Mouse (Mus musculus) limb, embryonic 13.5 days (tissue): Measurements from ENCODE around the gene Lrrtm3. TPM values are rescaled to one million over a fixed set of nuclear protein-coding genes. Genes with fewer than 3 reads are reported as not detected.
A peak's percentile ranks its signal among the peaks of the same experiment; 100 is the strongest.

Source experiments
- ATAC-seq: fragments of 200-750 bp; cut with Nextera tagmentation; 2 replicates; pipeline ENCODE4 v1.8.0; 2017; ENCODE audit warnings: low read depth, moderate number of reproducible peaks, moderate TSS enrichment; ENCODE audit not compliant: low FRiP score
- H3K27ac ChIP-seq: fragments of 300-500 bp; sonication (generic); 2 replicates; pipeline ENCODE4 v1.5.1; 2015; ENCODE audit warnings: inconsistent platforms, mild to moderate bottlenecking, moderate library complexity
- H3K27me3 ChIP-seq: fragments of 300-500 bp; sonication (generic); 2 replicates; pipeline ENCODE4 v1.6.1; 2015; ENCODE audit warnings: mild to moderate bottlenecking, inconsistent platforms
- H3K36me3 ChIP-seq: fragments of 300-500 bp; sonication (generic); 2 replicates; pipeline ENCODE4 v1.6.1; 2015; ENCODE audit warnings: inconsistent platforms, mild to moderate bottlenecking, moderate library complexity
- H3K4me1 ChIP-seq: fragments of 300-500 bp; sonication (generic); 2 replicates; pipeline ENCODE4 v1.6.1; 2015; ENCODE audit warnings: inconsistent platforms
- H3K4me2 ChIP-seq: fragments of 300-500 bp; sonication (generic); replicated peaks from 2 replicates; pipeline ENCODE4 v1.6.1; 2015; ENCODE audit warnings: inconsistent platforms, mild to moderate bottlenecking, moderate library complexity
- H3K4me3 ChIP-seq: fragments of 300-500 bp; sonication (generic); 2 replicates; pipeline ENCODE4 v1.5.1; 2015; ENCODE audit warnings: moderate library complexity, mild to moderate bottlenecking, inconsistent platforms
- H3K9ac ChIP-seq: fragments of 300-500 bp; sonication (generic); 2 replicates; pipeline ENCODE4 v1.6.1; 2015; ENCODE audit warnings: mild to moderate bottlenecking, inconsistent platforms
- H3K9me3 ChIP-seq: fragments of 300-500 bp; sonication (generic); 2 replicates; pipeline ENCODE4 v1.6.1; 2016; ENCODE audit warnings: inconsistent platforms
- WGBS: fragments of 180-500 bp; shearing (Covaris S2); methylation state at CpG from one replicate; pipeline ENCODE4 v1.1.7; 2015; 5-methylcytosine and 5-hydroxymethylcytosine counted together
- polyA plus RNA-seq: library from polyadenylated mRNA; unstranded; fragments of >200 nt; fragmentation: Nextera tagmentation; extraction: Ambion mirVana; gene quantifications from 2 replicates; pipeline ENCODE4 v1.2.1, GENCODE M21; 2015

The Lrrtm3 gene
- polyA plus RNA-seq, 1 experiment from 2014 or later: 1.5 TPM

DNA sequence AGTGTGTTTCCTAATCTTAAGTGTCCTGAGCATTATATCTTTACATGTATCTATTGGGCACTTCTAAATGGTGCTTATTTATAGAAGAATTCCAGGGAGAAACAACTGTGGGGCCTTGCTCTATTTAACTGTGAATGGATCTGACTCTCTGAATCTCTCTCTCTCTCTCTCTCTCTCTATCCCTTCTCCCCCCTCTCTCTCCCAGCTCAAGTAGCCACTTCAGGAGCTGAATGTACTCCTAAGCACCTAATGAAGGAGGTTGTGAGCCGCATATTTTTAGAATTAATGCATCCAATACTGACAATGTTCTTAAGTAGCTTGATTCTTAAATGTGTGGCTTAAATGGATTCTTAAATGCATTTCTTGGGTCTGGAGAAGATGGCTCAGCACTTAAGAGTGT lies 138.6 kb downstream of the Lrrtm3 start:
- Histone ChIP-seq H3K27me3 (no peaks in the 10 kb centered on the region), H3K27ac (no peak overlapping the region), H3K9me3 (no peaks in the 10 kb centered on the region), H3K36me3 (no peaks in the 10 kb centered on the region), H3K4me3 (no peak overlapping the region), H3K4me1 (peaks cover 5% of the 10 kb centered on the region), H3K4me2 (no peak overlapping the region), H3K9ac (no peak overlapping the region)
- ATAC-seq: no peak
- WGBS: 84% methylated on average over 1 of the region's 1 CpGs

- ATAC-seq: peak; percentile 67; the same call in 1 of the 2 replicates
- H3K9me3 ChIP-seq: no peaks in the 10 kb centered on the region
- H3K4me3 ChIP-seq: no peak overlapping the region
- H3K27me3 ChIP-seq: no peaks in the 10 kb centered on the region
- H3K27ac ChIP-seq: peak overlapping the region; percentile 40; the same call in 1 of the 2 replicates
- H3K4me1 ChIP-seq: peaks cover 5% of the 10 kb centered on the region
- no peaks in the 10 kb centered on the region for H3K36me3 ChIP-seq
- WGBS: 61% methylated on average over 8 of the region's 8 CpGs
- no peak overlapping the region for H3K9ac ChIP-seq
- H3K4me2 ChIP-seq: no peak overlapping the region
Measured at GRCm38 (mm10) chr10:63950867-63951266, 139.2 kb downstream of the Lrrtm3 start.

DNA sequence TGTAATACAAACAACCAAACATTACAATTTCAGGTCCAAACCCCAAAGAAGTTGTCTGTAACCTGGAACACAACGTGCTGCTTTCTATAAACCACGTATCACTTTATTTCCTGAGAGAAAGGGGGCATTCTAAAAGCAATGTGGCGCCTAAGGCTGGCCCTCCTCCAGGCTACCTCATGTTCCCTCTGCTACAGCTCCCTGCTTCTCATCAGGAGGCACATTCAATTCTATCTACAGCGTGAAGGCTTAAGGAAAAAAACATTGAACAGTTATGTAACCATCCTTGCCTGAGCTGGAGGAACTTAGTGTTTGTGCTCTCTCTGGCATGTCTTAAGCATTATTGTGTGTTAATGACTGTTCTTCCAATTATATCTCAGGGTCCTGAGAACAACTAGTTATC lies 142.8 kb downstream of the Lrrtm3 start:
- H3K4me3 ChIP-seq: no peak overlapping the region
- no peak overlapping the region for H3K4me2 ChIP-seq
- H3K4me1 ChIP-seq: peaks cover 5% of the 10 kb centered on the region; the same call in 1 of the 2 replicates
- H3K36me3 ChIP-seq: no peaks in the 10 kb centered on the region
- WGBS: 71% methylated on average over 4 of the region's 4 CpGs
- no peaks in the 10 kb centered on the region for H3K9me3 ChIP-seq
- no peaks in the 10 kb centered on the region for H3K27me3 ChIP-seq
- H3K27ac ChIP-seq: no peak overlapping the region
- H3K9ac ChIP-seq: no peak overlapping the region
- no peak for ATAC-seq

DNA sequence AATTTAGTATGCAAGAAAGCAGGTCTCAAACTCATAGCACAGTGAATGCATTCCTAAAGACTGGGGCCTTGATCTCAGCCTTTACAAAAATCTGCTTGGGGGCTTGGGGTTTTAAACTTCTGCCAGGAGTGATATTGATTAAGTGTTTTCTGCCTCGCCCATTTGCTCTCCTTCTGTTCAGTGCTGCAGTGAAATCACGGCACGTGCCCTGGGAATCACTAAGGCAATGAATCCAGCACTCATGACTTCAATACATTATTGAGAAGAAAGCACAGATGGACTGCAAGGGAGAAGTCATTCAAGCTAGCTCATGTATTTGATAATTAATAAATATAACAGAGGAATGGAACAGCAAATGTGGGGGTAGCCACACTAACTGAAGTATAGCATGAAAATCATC lies 144.5 kb downstream of the Lrrtm3 start:
- H3K27ac ChIP-seq: no peak overlapping the region
- H3K9me3 ChIP-seq: no peaks in the 10 kb centered on the region
- no peak overlapping the region for H3K4me2 ChIP-seq
- WGBS: 62% methylated on average over 3 of the region's 3 CpGs
- ATAC-seq: no peak
- no peaks in the 10 kb centered on the region for H3K36me3 ChIP-seq
- H3K4me3 ChIP-seq: no peak overlapping the region
- no peaks in the 10 kb centered on the region for H3K4me1 ChIP-seq
- H3K27me3 ChIP-seq: no peaks in the 10 kb centered on the region
- H3K9ac ChIP-seq: no peak overlapping the region

GRCm38 (mm10) chr10:63933946-63934345 lies 156.1 kb downstream of the Lrrtm3 start:
- H3K9me3 ChIP-seq: no peaks in the 10 kb centered on the region
- no peaks in the 10 kb centered on the region for H3K4me1 ChIP-seq
- WGBS: 88% methylated on average over 5 of the region's 5 CpGs
- no peaks in the 10 kb centered on the region for H3K27me3 ChIP-seq
- no peak overlapping the region for H3K27ac ChIP-seq
- H3K36me3 ChIP-seq: no peaks in the 10 kb centered on the region
- ATAC-seq: no peak
- no peak overlapping the region for H3K4me2 ChIP-seq
- no peak overlapping the region for H3K4me3 ChIP-seq
- no peak overlapping the region for H3K9ac ChIP-seq

GRCm38 (mm10) chr10:63927334-63927733 lies 162.7 kb downstream of the Lrrtm3 start, which contains the start of gene Gm10118:
TSS of gene Gm10118 (minus strand) at chr10:63927434.
- no peak for ATAC-seq
- Histone ChIP-seq H3K36me3 (no peaks in the 10 kb centered on the region), H3K4me2 (no peak within 1 kb of the TSS), H3K9me3 (no peaks in the 10 kb centered on the region), H3K4me1 (no peaks in the 10 kb centered on the region), H3K4me3 (no peak within 1 kb of the TSS), H3K27me3 (no peaks in the 10 kb centered on the region), H3K27ac (no peak within 1 kb of the TSS), H3K9ac (no peak within 1 kb of the TSS)

DNA sequence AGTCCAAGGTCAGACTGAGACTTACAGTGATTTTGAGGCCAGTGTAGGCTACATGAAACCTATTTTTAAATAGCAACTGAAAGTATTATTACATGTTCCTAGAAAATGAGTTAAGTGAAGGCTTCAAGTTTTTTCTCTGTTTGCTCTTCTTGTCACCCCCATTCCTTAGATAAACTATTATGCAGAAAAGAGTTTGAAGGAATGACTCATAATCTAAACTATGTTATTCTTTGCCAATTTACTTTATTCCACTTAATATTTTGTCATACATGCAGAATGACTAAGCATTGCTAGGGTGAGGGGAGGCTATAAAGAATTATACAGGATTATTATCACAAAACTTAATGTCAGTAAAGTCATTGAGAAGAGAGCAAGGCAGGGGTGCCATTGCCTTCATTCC lies 181.2 kb downstream of the Lrrtm3 start:
- Histone ChIP-seq H3K36me3 (no peaks in the 10 kb centered on the region), H3K9me3 (no peaks in the 10 kb centered on the region), H3K4me1 (no peaks in the 10 kb centered on the region), H3K4me2 (no peak overlapping the region), H3K27ac (no peak overlapping the region), H3K4me3 (no peak overlapping the region), H3K27me3 (no peaks in the 10 kb centered on the region), H3K9ac (no peak overlapping the region)
- ATAC-seq: no peak

GRCm38 (mm10) chr10:63899891-63900290 lies 190.2 kb downstream of the Lrrtm3 start:
- Histone ChIP-seq H3K27me3 (no peaks in the 10 kb centered on the region), H3K36me3 (no peaks in the 10 kb centered on the region), H3K9me3 (no peaks in the 10 kb centered on the region), H3K4me2 (no peak overlapping the region), H3K4me1 (no peaks in the 10 kb centered on the region), H3K4me3 (no peak overlapping the region), H3K27ac (no peak overlapping the region), H3K9ac (no peak overlapping the region)
- ATAC-seq: no peak

DNA sequence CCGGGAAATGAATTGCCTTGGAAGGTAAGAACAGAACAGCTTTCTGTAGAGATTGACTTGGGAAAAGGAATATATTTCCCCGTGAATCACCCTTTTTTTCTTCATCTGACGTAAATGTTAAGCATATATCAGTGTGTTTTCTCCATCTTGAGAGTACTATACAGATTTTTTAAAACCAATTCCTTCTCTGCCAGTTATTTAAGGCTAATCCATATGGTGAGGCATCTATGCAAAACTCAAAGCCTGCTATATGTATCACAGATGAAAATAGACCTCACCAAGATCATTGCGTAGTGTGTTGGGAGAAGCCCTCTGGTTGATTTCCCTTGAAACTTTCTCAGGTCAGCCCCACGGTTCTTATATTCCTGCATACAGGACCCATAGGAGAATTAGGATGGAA lies 195.5 kb downstream of the Lrrtm3 start:
- H3K36me3 ChIP-seq: no peaks in the 10 kb centered on the region
- H3K27me3 ChIP-seq: no peaks in the 10 kb centered on the region
- 91% methylated on average over 5 of the region's 5 CpGs for WGBS
- H3K9ac ChIP-seq: no peak overlapping the region
- H3K27ac ChIP-seq: no peak overlapping the region
- H3K9me3 ChIP-seq: no peaks in the 10 kb centered on the region
- no peaks in the 10 kb centered on the region for H3K4me1 ChIP-seq
- H3K4me2 ChIP-seq: no peak overlapping the region
- ATAC-seq: no peak
- H3K4me3 ChIP-seq: no peak overlapping the region

DNA sequence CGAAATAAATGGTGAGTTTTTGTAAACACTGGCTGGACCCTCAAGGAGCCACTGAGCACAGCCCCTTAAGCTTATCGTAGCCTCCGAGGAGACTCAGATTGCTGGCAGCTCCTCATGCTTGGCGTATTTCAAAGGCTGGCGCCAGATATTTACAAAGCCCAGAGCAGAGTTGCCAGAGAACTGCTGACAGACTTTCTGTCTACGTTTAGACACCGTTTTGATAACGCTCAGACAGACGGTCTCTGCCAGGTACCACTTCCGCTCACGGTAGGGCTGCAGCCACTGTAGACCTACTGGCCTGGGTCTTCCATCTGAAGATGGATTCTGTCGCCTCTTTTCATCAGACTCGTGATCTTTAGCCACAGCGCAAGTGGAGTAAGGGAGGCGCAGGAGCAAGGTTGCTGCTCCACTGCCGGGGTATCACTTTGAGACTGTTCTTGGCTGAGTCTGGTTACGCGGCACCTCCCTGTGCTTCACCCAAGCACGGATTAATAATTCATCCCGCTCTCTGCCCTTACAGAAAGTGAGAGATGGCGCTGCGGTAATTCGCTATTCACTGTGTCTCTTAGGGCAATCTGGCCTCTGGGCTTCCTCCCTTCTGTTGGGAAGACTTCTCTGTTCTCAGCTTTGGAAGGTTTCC lies 203.5 kb downstream of the Lrrtm3 start:
- Histone ChIP-seq H3K27ac (no peak overlapping the region), H3K9ac (no peak overlapping the region), H3K9me3 (no peaks in the 10 kb centered on the region), H3K4me3 (no peak overlapping the region), H3K4me1 (no peaks in the 10 kb centered on the region), H3K27me3 (no peaks in the 10 kb centered on the region), H3K4me2 (no peak overlapping the region), H3K36me3 (no peaks in the 10 kb centered on the region)
- WGBS: 84% methylated on average over 23 of the region's 23 CpGs
- no peak for ATAC-seq

GRCm38 (mm10) chr10:63880462-63880903 lies 209.6 kb downstream of the Lrrtm3 start:
- Histone ChIP-seq H3K9ac (no peak overlapping the region), H3K27me3 (no peaks in the 10 kb centered on the region), H3K4me2 (no peak overlapping the region), H3K4me1 (no peaks in the 10 kb centered on the region), H3K27ac (no peak overlapping the region), H3K36me3 (no peaks in the 10 kb centered on the region), H3K9me3 (no peaks in the 10 kb centered on the region), H3K4me3 (no peak overlapping the region)
- WGBS: 76% methylated on average over 5 of the region's 5 CpGs
- no peak for ATAC-seq
